Mouse (Mus musculus): Measurements from ENCODE around the gene Pard3b. TPM values are rescaled to one million over a fixed set of nuclear protein-coding genes. Genes with fewer than 3 reads are reported as not detected.

The Pard3b gene
- polyA plus RNA-seq, 1 experiment from 2014 or later = 23.2 TPM

- Histone ChIP-seq H3K4me1 (no peaks in the 10 kb centered on the region), H3K36me3 (no peaks in the 10 kb centered on the region), H3K9me3 (replicated peaks) (no peaks in the 10 kb centered on the region), H3K9ac (no peak overlapping the region), H3K4me3 (replicated peaks) (no peak overlapping the region), H3K27ac (replicated peaks) (no peak overlapping the region), H3K27me3 (no peaks in the 10 kb centered on the region), H3K4me2 (replicated peaks) (no peak overlapping the region)
- ATAC-seq (ENCODE audit: insufficient number of reproducible peaks, low FRiP score, low TSS enrichment, low read depth) = no peak
These were observed 381.1 kb downstream of the Pard3b start for GRCm38 (mm10) chr1:62019743-62020142.

GRCm38 (mm10) chr1:62041718-62042117, 403.1 kb downstream of the Pard3b start:
- Histone ChIP-seq H3K36me3 (no peaks in the 10 kb centered on the region), H3K4me3 (replicated peaks) (no peak overlapping the region), H3K4me2 (replicated peaks) (no peak overlapping the region), H3K9me3 (replicated peaks) (no peaks in the 10 kb centered on the region), H3K4me1 (no peaks in the 10 kb centered on the region), H3K27me3 (no peaks in the 10 kb centered on the region), H3K27ac (replicated peaks) (no peak overlapping the region), H3K9ac (no peak overlapping the region)
- ATAC-seq (ENCODE audit: insufficient number of reproducible peaks, low FRiP score, low TSS enrichment, low read depth) = no peak
- WGBS = 60% methylated on average over 3 of the region's 3 CpGs

GRCm38 (mm10) chr1:62048592-62048991, 410.0 kb downstream of the Pard3b start:
- Histone ChIP-seq H3K27me3 (no peaks in the 10 kb centered on the region), H3K9me3 (replicated peaks) (no peaks in the 10 kb centered on the region), H3K9ac (no peak overlapping the region), H3K4me2 (replicated peaks) (no peak overlapping the region), H3K4me3 (replicated peaks) (no peak overlapping the region), H3K36me3 (no peaks in the 10 kb centered on the region), H3K4me1 (no peaks in the 10 kb centered on the region), H3K27ac (replicated peaks) (no peak overlapping the region)
- WGBS = 62% methylated on average over 4 of the region's 4 CpGs
- no peak for ATAC-seq (ENCODE audit: insufficient number of reproducible peaks, low FRiP score, low TSS enrichment, low read depth)

- Histone ChIP-seq H3K4me3 (replicated peaks) (no peak overlapping the region), H3K4me1 (no peaks in the 10 kb centered on the region), H3K36me3 (no peaks in the 10 kb centered on the region), H3K9me3 (replicated peaks) (no peaks in the 10 kb centered on the region), H3K4me2 (replicated peaks) (no peak overlapping the region), H3K27ac (replicated peaks) (no peak overlapping the region), H3K9ac (no peak overlapping the region), H3K27me3 (no peaks in the 10 kb centered on the region)
- ATAC-seq (ENCODE audit: insufficient number of reproducible peaks, low FRiP score, low TSS enrichment, low read depth) = no peak
- WGBS = 24% methylated on average over 1 of the region's 1 CpGs
These were observed 412.7 kb downstream of the Pard3b start for GRCm38 (mm10) chr1:62051186-62051825.

DNA sequence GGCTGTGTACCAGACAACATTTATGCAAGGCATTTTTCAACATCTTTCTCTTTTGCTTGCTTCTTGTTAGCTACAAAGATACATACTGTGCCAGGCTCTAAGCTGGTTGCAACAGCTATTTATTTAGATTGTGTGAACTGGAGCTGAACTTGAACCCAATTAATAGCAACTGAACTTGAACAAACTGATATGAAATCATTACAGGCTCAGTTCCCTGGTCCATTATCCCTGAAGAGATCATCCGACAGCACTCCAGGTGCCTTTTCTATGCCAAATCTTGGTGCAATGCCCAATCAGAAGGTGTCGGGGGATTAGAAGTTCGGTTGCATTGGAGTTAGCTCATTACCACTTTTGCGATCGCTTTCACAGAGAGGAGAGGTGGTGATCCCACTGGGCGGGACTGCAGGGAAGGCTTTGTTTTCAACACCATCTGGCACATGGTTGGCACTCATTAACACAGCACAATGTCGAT, 414.6 kb downstream of the Pard3b start:
- H3K4me3 ChIP-seq (replicated peaks) = no peak overlapping the region
- no peaks in the 10 kb centered on the region for H3K4me1 ChIP-seq
- no peaks in the 10 kb centered on the region for H3K36me3 ChIP-seq
- 75% methylated on average over 7 of the region's 7 CpGs for WGBS
- H3K9me3 ChIP-seq (replicated peaks) = no peaks in the 10 kb centered on the region
- H3K27me3 ChIP-seq = no peaks in the 10 kb centered on the region
- peak; percentile 67; the same call in 1 of the 2 replicates for ATAC-seq (ENCODE audit: insufficient number of reproducible peaks, low FRiP score, low TSS enrichment, low read depth)
- H3K27ac ChIP-seq (replicated peaks) = no peak overlapping the region
- H3K9ac ChIP-seq = no peak overlapping the region
- H3K4me2 ChIP-seq (replicated peaks) = no peak overlapping the region

- WGBS = 73% methylated on average over 6 of the region's 6 CpGs
- no peak overlapping the region for H3K9ac ChIP-seq
- no peak for ATAC-seq (ENCODE audit: insufficient number of reproducible peaks, low FRiP score, low TSS enrichment, low read depth)
- H3K4me3 ChIP-seq (replicated peaks) = no peak overlapping the region
- H3K4me2 ChIP-seq (replicated peaks) = no peak overlapping the region
- H3K9me3 ChIP-seq (replicated peaks) = no peaks in the 10 kb centered on the region
- H3K36me3 ChIP-seq = no peaks in the 10 kb centered on the region
- no peaks in the 10 kb centered on the region for H3K4me1 ChIP-seq
- H3K27me3 ChIP-seq = no peaks in the 10 kb centered on the region
- no peak overlapping the region for H3K27ac ChIP-seq (replicated peaks)
These were observed 416.7 kb downstream of the Pard3b start for GRCm38 (mm10) chr1:62055280-62055679.

GRCm38 (mm10) chr1:62070617-62071016, 432.0 kb downstream of the Pard3b start:
- H3K9me3 ChIP-seq (replicated peaks) = no peaks in the 10 kb centered on the region
- H3K4me2 ChIP-seq (replicated peaks) = no peak overlapping the region
- no peak for ATAC-seq (ENCODE audit: insufficient number of reproducible peaks, low FRiP score, low TSS enrichment, low read depth)
- 76% methylated on average over 6 of the region's 6 CpGs for WGBS
- H3K4me3 ChIP-seq (replicated peaks) = no peak overlapping the region
- H3K27me3 ChIP-seq = no peaks in the 10 kb centered on the region
- no peaks in the 10 kb centered on the region for H3K36me3 ChIP-seq
- no peaks in the 10 kb centered on the region for H3K4me1 ChIP-seq
- no peak overlapping the region for H3K9ac ChIP-seq
- no peak overlapping the region for H3K27ac ChIP-seq (replicated peaks)

GRCm38 (mm10) chr1:62071139-62071538, 432.5 kb downstream of the Pard3b start:
- H3K27me3 ChIP-seq = no peaks in the 10 kb centered on the region
- H3K36me3 ChIP-seq = no peaks in the 10 kb centered on the region
- no peaks in the 10 kb centered on the region for H3K4me1 ChIP-seq
- no peak overlapping the region for H3K27ac ChIP-seq (replicated peaks)
- ATAC-seq (ENCODE audit: insufficient number of reproducible peaks, low FRiP score, low TSS enrichment, low read depth) = no peak
- no peaks in the 10 kb centered on the region for H3K9me3 ChIP-seq (replicated peaks)
- H3K9ac ChIP-seq = no peak overlapping the region
- no peak overlapping the region for H3K4me2 ChIP-seq (replicated peaks)
- 48% methylated on average over 7 of the region's 7 CpGs for WGBS
- no peak overlapping the region for H3K4me3 ChIP-seq (replicated peaks)

GRCm38 (mm10) chr1:62076171-62076570, 437.5 kb downstream of the Pard3b start:
- WGBS = 79% methylated on average over 3 of the region's 3 CpGs
- Histone ChIP-seq H3K4me2 (replicated peaks) (no peak overlapping the region), H3K9ac (no peak overlapping the region), H3K36me3 (no peaks in the 10 kb centered on the region), H3K4me1 (no peaks in the 10 kb centered on the region), H3K27me3 (no peaks in the 10 kb centered on the region), H3K9me3 (replicated peaks) (no peaks in the 10 kb centered on the region), H3K27ac (replicated peaks) (no peak overlapping the region), H3K4me3 (replicated peaks) (no peak overlapping the region)
- no peak for ATAC-seq (ENCODE audit: insufficient number of reproducible peaks, low FRiP score, low TSS enrichment, low read depth)

GRCm38 (mm10) chr1:62081129-62081528, 442.5 kb downstream of the Pard3b start:
- Histone ChIP-seq H3K4me3 (replicated peaks) (no peak overlapping the region), H3K9ac (no peak overlapping the region), H3K27ac (replicated peaks) (no peak overlapping the region), H3K27me3 (no peaks in the 10 kb centered on the region), H3K4me1 (no peaks in the 10 kb centered on the region; the same call in 1 of the 2 replicates), H3K4me2 (replicated peaks) (no peak overlapping the region), H3K9me3 (replicated peaks) (no peaks in the 10 kb centered on the region), H3K36me3 (no peaks in the 10 kb centered on the region)
- WGBS = 86% methylated on average over 4 of the region's 4 CpGs
- no peak for ATAC-seq (ENCODE audit: insufficient number of reproducible peaks, low FRiP score, low TSS enrichment, low read depth)

- H3K27me3 ChIP-seq = no peaks in the 10 kb centered on the region
- H3K4me2 ChIP-seq (replicated peaks) = no peak overlapping the region
- ATAC-seq (ENCODE audit: insufficient number of reproducible peaks, low FRiP score, low TSS enrichment, low read depth) = no peak
These were observed 447.4 kb downstream of the Pard3b start for GRCm38 (mm10) chr1:62085995-62086394.

GRCm38 (mm10) chr1:62087464-62087863, 448.8 kb downstream of the Pard3b start:
- H3K4me2 ChIP-seq (replicated peaks) = no peak overlapping the region
- H3K36me3 ChIP-seq = no peaks in the 10 kb centered on the region
- H3K27ac ChIP-seq (replicated peaks) = no peak overlapping the region
- 43% methylated on average over 10 of the region's 10 CpGs for WGBS
- H3K4me1 ChIP-seq = no peaks in the 10 kb centered on the region; the same call in 1 of the 2 replicates
- H3K27me3 ChIP-seq = no peaks in the 10 kb centered on the region
- no peaks in the 10 kb centered on the region for H3K9me3 ChIP-seq (replicated peaks)
- no peak for ATAC-seq (ENCODE audit: insufficient number of reproducible peaks, low FRiP score, low TSS enrichment, low read depth)
- H3K9ac ChIP-seq = no peak overlapping the region
- no peak overlapping the region for H3K4me3 ChIP-seq (replicated peaks)

More at GRCm38 (mm10) chr1:62085995-62086394, 447.4 kb downstream of the Pard3b start:
- no peak overlapping the region for H3K27ac ChIP-seq (replicated peaks)
- H3K9ac ChIP-seq = no peak overlapping the region
- H3K36me3 ChIP-seq = no peaks in the 10 kb centered on the region
- 11% methylated on average over 6 of the region's 6 CpGs for WGBS
- H3K9me3 ChIP-seq (replicated peaks) = no peaks in the 10 kb centered on the region
- H3K4me3 ChIP-seq (replicated peaks) = no peak overlapping the region
- H3K4me1 ChIP-seq = no peaks in the 10 kb centered on the region; the same call in 1 of the 2 replicates
